Mouse (Mus musculus): Measurements from ENCODE around the gene Tll2.

Gene Tll2

GRCm38 (mm10) chr19:41089833-41090232, 116.8 kb downstream of the Tll2 start:
- peak; percentile 34 for DNase-seq (ENCODE audit: inconsistent ontology term)

GRCm38 (mm10) chr19:41088491-41088890, 118.1 kb downstream of the Tll2 start:
- DNase-seq (ENCODE audit: inconsistent ontology term), result no peak

GRCm38 (mm10) chr19:41087901-41088300, 118.7 kb downstream of the Tll2 start:
- DNase-seq (ENCODE audit: inconsistent ontology term), result peak; percentile 14

- peak; percentile 40 for DNase-seq (ENCODE audit: inconsistent ontology term)
Measured at GRCm38 (mm10) chr19:41086700-41087099, 119.9 kb downstream of the Tll2 start.

- no peak for DNase-seq (ENCODE audit: inconsistent ontology term)
Measured at GRCm38 (mm10) chr19:41086289-41086688, 120.3 kb downstream of the Tll2 start.

GRCm38 (mm10) chr19:41083646-41084045, 123.0 kb downstream of the Tll2 start:
- no peak for DNase-seq (ENCODE audit: inconsistent ontology term)

GRCm38 (mm10) chr19:41081589-41081988, 125.0 kb downstream of the Tll2 start:
- peak; percentile 85 for DNase-seq (ENCODE audit: inconsistent ontology term)

GRCm38 (mm10) chr19:41076906-41077305, 129.7 kb downstream of the Tll2 start, which contains the start of gene Opalin:
Opalin (minus strand) TSS chr19:41077113.
- peak; percentile 20 for DNase-seq (ENCODE audit: inconsistent ontology term)

- no peak for DNase-seq (ENCODE audit: inconsistent ontology term)
Measured at GRCm38 (mm10) chr19:41073746-41074455, 132.7 kb downstream of the Tll2 start.

GRCm38 (mm10) chr19:41071500-41071899, 135.1 kb downstream of the Tll2 start:
- DNase-seq (ENCODE audit: inconsistent ontology term), result peak; percentile 61

- DNase-seq (ENCODE audit: inconsistent ontology term), result no peak
Measured at GRCm38 (mm10) chr19:41054702-41055101, 151.9 kb downstream of the Tll2 start.

- no peak for DNase-seq (ENCODE audit: inconsistent ontology term)
Measured at GRCm38 (mm10) chr19:41053530-41053929, 153.1 kb downstream of the Tll2 start.

GRCm38 (mm10) chr19:41052247-41052646, 154.4 kb downstream of the Tll2 start:
- DNase-seq (ENCODE audit: inconsistent ontology term), result no peak

- no peak for DNase-seq (ENCODE audit: inconsistent ontology term)
Measured at GRCm38 (mm10) chr19:41051714-41052113, 154.9 kb downstream of the Tll2 start.

GRCm38 (mm10) chr19:41048187-41048559, 158.5 kb downstream of the Tll2 start:
- DNase-seq (ENCODE audit: inconsistent ontology term), result no peak

- DNase-seq (ENCODE audit: inconsistent ontology term), result no peak
Measured at GRCm38 (mm10) chr19:41047437-41048186, 159.0 kb downstream of the Tll2 start.

GRCm38 (mm10) chr19:41045091-41045770, 161.4 kb downstream of the Tll2 start:
- DNase-seq (ENCODE audit: inconsistent ontology term), result no peak

GRCm38 (mm10) chr19:41039110-41039509, 167.5 kb downstream of the Tll2 start:
- no peak for DNase-seq (ENCODE audit: inconsistent ontology term)

GRCm38 (mm10) chr19:41035809-41036551, 170.7 kb downstream of the Tll2 start:
- no peak for DNase-seq (ENCODE audit: inconsistent ontology term)
